Mouse (Mus musculus) CD4-positive naive resting alpha-beta T cell, adult 57 days (primary cell): ENCODE measurements around the gene Rflna. TPM values are rescaled to one million over a fixed set of nuclear protein-coding genes. Genes with fewer than 3 reads are reported as not detected.

Experiments used
- total RNA-seq: library from RNA; stranded (reverse); gene quantifications from one replicate; pipeline ENCODE4 v1.2.4, GENCODE M21; 2023

The Rflna gene
- total RNA-seq = not detected

DNA sequence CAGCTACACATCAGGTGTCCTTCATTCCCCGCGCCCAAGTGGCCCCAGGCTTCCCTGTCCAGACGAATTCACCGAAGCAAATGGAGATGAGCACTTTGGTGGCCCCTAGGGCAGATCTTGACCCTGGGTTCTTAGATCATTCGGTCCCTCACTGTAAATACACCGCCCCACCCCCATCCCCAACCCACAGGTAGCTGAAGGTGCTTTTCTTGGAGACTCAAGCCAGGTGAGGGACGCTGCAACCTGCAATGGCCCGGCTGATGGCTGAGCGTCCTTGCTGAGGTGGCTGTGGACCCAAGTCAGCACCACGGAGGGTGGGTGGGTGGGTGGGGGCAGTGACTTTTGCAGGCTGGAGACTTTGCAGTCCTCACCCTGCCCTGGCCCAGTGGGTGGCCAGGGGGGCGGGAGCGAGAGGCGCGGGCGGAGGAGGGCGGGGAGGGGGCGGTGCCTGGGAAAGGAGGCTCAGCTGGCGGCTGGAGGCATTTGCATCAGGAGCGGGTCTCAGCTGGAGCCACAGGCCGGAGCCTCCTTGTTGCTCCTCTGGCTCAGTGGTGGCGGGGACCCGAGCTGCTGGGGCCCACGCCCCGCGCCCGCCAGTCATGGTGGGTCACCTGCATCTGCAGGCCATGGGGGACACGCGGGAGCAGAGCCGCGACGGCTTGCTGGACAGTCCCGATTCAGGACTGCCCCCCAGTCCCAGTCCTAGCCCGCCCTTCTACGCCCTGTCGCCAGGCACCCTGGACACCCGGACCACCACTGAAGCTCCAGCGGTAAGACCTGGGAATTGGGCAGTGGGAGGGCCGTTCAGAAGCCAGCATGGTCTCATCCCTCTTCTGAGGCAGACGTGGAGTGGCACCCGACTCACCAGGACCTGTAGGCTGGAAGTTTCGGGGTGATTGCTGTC, at the start of gene Rflna:
TSS of gene Rflna (plus strand) at position 253 of the 904 bp plus-strand sequence.

Other genes starting within 250 kb of the Rflna start
- gene Ccdc92, start 140.8 kb upstream of the Rflna start, total RNA-seq = 8.4 TPM
- gene Zfp664, start 140.5 kb upstream of the Rflna start, total RNA-seq = 29.4 TPM
- gene Ncor2, start 176.0 kb downstream of the Rflna start, total RNA-seq = 173 TPM